In genomic region chr6:101261513-101261912, GRCm38 (mm10) we compare ENCODE assay signal across 8 mouse cellular contexts.
DNase-seq lines count a peak whose midpoint lies in the region; ATAC-seq and TF ChIP-seq lines count a peak whose summit lies in the region.

No protein-coding gene starts in this region.

- no peak for TF ChIP-seq EP300 in liver, embryonic 14.5 days (IDR thresholded peaks at IDR 0.05; ENCODE audit: low read depth)

- no peak overlapping the region for H3K4me3 ChIP-seq in liver, embryonic 14.5 days (ENCODE audit: insufficient read depth in 1 of 2, low read depth in 2 of 2, low read length in 2 of 2)
- H3K4me3 ChIP-seq in midbrain, embryonic 14.5 days (replicated peaks; ENCODE audit: low read depth, low read length) = no peak overlapping the region

- no peak overlapping the region for H3K4me2 ChIP-seq in liver, embryonic 14.5 days (ENCODE audit: low read depth)
- H3K4me2 ChIP-seq in midbrain, embryonic 14.5 days (ENCODE audit: low read length) = no peak overlapping the region

- WGBS in liver, embryonic 14.5 days (ENCODE audit: insufficient replicate concordance) = 5% methylated on average over 4 of the region's 4 CpGs
- WGBS in midbrain, embryonic 14.5 days = 9% methylated on average over 4 of the region's 4 CpGs

- no peaks in the 10 kb centered on the region for H3K36me3 ChIP-seq in liver, embryonic 14.5 days (replicated peaks; ENCODE audit: control insufficient read depth, insufficient read depth, low read depth)
- H3K36me3 ChIP-seq in midbrain, embryonic 14.5 days (ENCODE audit: control insufficient read depth, insufficient read depth, low read length) = no peaks in the 10 kb centered on the region

- no peaks in the 10 kb centered on the region for H3K27me3 ChIP-seq in liver, embryonic 14.5 days (ENCODE audit: control insufficient read depth, insufficient read depth, low read length)
- peaks cover 4% of the 10 kb centered on the region; the same call in 1 of the 2 replicates for H3K27me3 ChIP-seq in midbrain, embryonic 14.5 days (ENCODE audit: control insufficient read depth, insufficient read depth, low read length)

- peak; percentile 84 for DNase-seq in embryo, embryonic 10 days (ENCODE audit: low spot score)
- no peak for DNase-seq in embryo, embryonic 9.5 days (ENCODE audit: extremely low spot score)
- DNase-seq in liver, embryonic 14.5 days (ENCODE audit: low read depth in 3 of 3, low spot score in 3 of 3) = peak in 1 of 3 experiments; percentile 14
- no peak for DNase-seq in liver
- peak; percentile 70 for DNase-seq in brain, adult 2 months (ENCODE audit: low read depth, low spot score)
- DNase-seq in induced T-regulatory cell, adult 2 months (ENCODE audit: low read depth) = peak; percentile 16
- DNase-seq in midbrain, embryonic 14.5 days = peak; percentile 89
- DNase-seq in spleen, postnatal 14 days (ENCODE audit: low spot score in 2 of 2) = no peak

- ATAC-seq in liver, embryonic 14.5 days (ENCODE audit: insufficient read depth) = no peak
- no peak for ATAC-seq in midbrain, embryonic 14.5 days (ENCODE audit: low FRiP score, low TSS enrichment)

- peak; percentile 63; the same call in 1 of the 2 replicates for TF ChIP-seq CTCF in liver, embryonic 14.5 days (IDR thresholded peaks at IDR 0.05; ENCODE audit: low read depth)

- H3K9ac ChIP-seq in liver, embryonic 14.5 days (replicated peaks) = no peak overlapping the region
- no peak overlapping the region for H3K9ac ChIP-seq in midbrain, embryonic 14.5 days (replicated peaks; ENCODE audit: low read length)

- H3K4me1 ChIP-seq in liver, embryonic 14.5 days (replicated peaks; ENCODE audit: control insufficient read depth in 2 of 2, insufficient read depth in 2 of 2, low read length in 1 of 2) = no peaks in the 10 kb centered on the region
- H3K4me1 ChIP-seq in midbrain, embryonic 14.5 days (ENCODE audit: control insufficient read depth, insufficient read depth, low read length) = peaks cover 13% of the 10 kb centered on the region; the same call in 1 of the 2 replicates

- no peaks in the 10 kb centered on the region for H3K9me3 ChIP-seq in liver, embryonic 14.5 days (ENCODE audit: control insufficient read depth, low read length)
- H3K9me3 ChIP-seq in midbrain, embryonic 14.5 days (ENCODE audit: control insufficient read depth, low read length) = no peaks in the 10 kb centered on the region

- no peak overlapping the region for H3K27ac ChIP-seq in liver, embryonic 14.5 days
- no peak overlapping the region for H3K27ac ChIP-seq in midbrain, embryonic 14.5 days (replicated peaks; ENCODE audit: low read depth, low read length)

Comparison
In these comparisons a context has a peak if more than half of its experiments do, and no peak if none do; other contexts are left out.
1. DNase-seq: peak in embryo, embryonic 10 days (single experiment), brain, adult 2 months (single experiment), induced T-regulatory cell, adult 2 months (single experiment) and midbrain, embryonic 14.5 days (single experiment); none in embryo, embryonic 9.5 days (single experiment), liver (single experiment) and spleen, postnatal 14 days (0 of 2).